In genomic region chr3:152980978-152981974, GRCm38 (mm10) we compare ENCODE assay signal across 7 mouse cellular contexts. TPM values are rescaled to one million over a fixed set of nuclear protein-coding genes. Genes with fewer than 3 reads are reported as not detected.
DNase-seq lines count a peak whose midpoint lies in the region; ATAC-seq lines count a peak whose summit lies in the region.

No protein-coding gene starts in this region.

- H3K9me3 ChIP-seq in embryonic facial prominence, embryonic 10.5 days: no peaks in the 10 kb centered on the region
- H3K9me3 ChIP-seq in limb, embryonic 13.5 days: no peaks in the 10 kb centered on the region
- no peaks in the 10 kb centered on the region for H3K9me3 ChIP-seq in neural tube, embryonic 12.5 days

- ATAC-seq in CD4-positive, CD25-positive, alpha-beta regulatory T cell, adult 4 months: peak; percentile 54
- ATAC-seq in inflammation-experienced regulatory T-cells, adult 6 months: peak; percentile 21
- peak; percentile 55 for ATAC-seq in limb, embryonic 13.5 days (ENCODE audit: low FRiP score, low read depth)
- ATAC-seq in neural tube, embryonic 12.5 days (ENCODE audit: low FRiP score, low read depth): peak; percentile 77

- H3K4me3 ChIP-seq in embryonic facial prominence, embryonic 10.5 days: peak overlapping the region; percentile 69
- H3K4me3 ChIP-seq in limb, embryonic 13.5 days: peak overlapping the region; percentile 49
- H3K4me3 ChIP-seq in neural tube, embryonic 12.5 days: peak overlapping the region; percentile 52

- peak overlapping the region; percentile 94 for H3K4me2 ChIP-seq in limb, embryonic 13.5 days (replicated peaks)
- H3K4me2 ChIP-seq in neural tube, embryonic 12.5 days (replicated peaks): peak overlapping the region; percentile 92

- H3K27ac ChIP-seq in embryonic facial prominence, embryonic 10.5 days (replicated peaks): peak overlapping the region; percentile 66
- H3K27ac ChIP-seq in limb, embryonic 13.5 days: no peak overlapping the region
- H3K27ac ChIP-seq in neural tube, embryonic 12.5 days: peak overlapping the region; percentile 34; the same call in 1 of the 2 replicates

- no peaks in the 10 kb centered on the region for H3K36me3 ChIP-seq in embryonic facial prominence, embryonic 10.5 days (replicated peaks)
- no peaks in the 10 kb centered on the region for H3K36me3 ChIP-seq in limb, embryonic 13.5 days
- no peaks in the 10 kb centered on the region for H3K36me3 ChIP-seq in neural tube, embryonic 12.5 days

- peaks cover 57% of the 10 kb centered on the region for H3K27me3 ChIP-seq in embryonic facial prominence, embryonic 10.5 days (replicated peaks; ENCODE audit: low read depth, poor library complexity, severe bottlenecking)
- H3K27me3 ChIP-seq in limb, embryonic 13.5 days: peaks cover 57% of the 10 kb centered on the region
- peaks cover 15% of the 10 kb centered on the region for H3K27me3 ChIP-seq in neural tube, embryonic 12.5 days (replicated peaks)

- WGBS in embryonic facial prominence, embryonic 10.5 days: under 1% methylated on average over 47 of the region's 47 CpGs
- under 1% methylated on average over 47 of the region's 47 CpGs for WGBS in limb, embryonic 13.5 days
- under 1% methylated on average over 47 of the region's 47 CpGs for WGBS in neural tube, embryonic 12.5 days

- peaks cover 20% of the 10 kb centered on the region for H3K4me1 ChIP-seq in embryonic facial prominence, embryonic 10.5 days
- H3K4me1 ChIP-seq in limb, embryonic 13.5 days: peaks cover 20% of the 10 kb centered on the region
- peaks cover 19% of the 10 kb centered on the region for H3K4me1 ChIP-seq in neural tube, embryonic 12.5 days

- peak overlapping the region; percentile 62 for H3K9ac ChIP-seq in limb, embryonic 13.5 days
- H3K9ac ChIP-seq in neural tube, embryonic 12.5 days: peak overlapping the region; percentile 61

- DNase-seq in ES-CJ7 (ENCODE audit: low read depth, low spot score): peak; percentile 26
- DNase-seq in embryonic facial prominence, embryonic 10.5 days (ENCODE audit: low spot score): peak; percentile 64
- no peak for DNase-seq in urinary bladder, adult 2 months (ENCODE audit: low spot score)

RNA-seq across cellular contexts. Expression of gene St6galnac5, which starts 0.8 kb away (rescaled TPM):
- not detected for polyA plus RNA-seq in CD4-positive, CD25-positive, alpha-beta regulatory T cell, adult 4 months (2017; shearing (Covaris generic))
- polyA plus RNA-seq in embryonic facial prominence, embryonic 10.5 days (2016; fragmentation: Nextera tagmentation; extraction: Ambion mirVana): 1.4 and 2.0 TPM in 2 replicates
- under 1 TPM in 1 of 3 experiments, not detected in 2; 0.08 TPM for polyA plus RNA-seq in inflammation-experienced regulatory T-cells, adult 6 months (2017; shearing (Covaris generic))
- polyA plus RNA-seq in limb, embryonic 13.5 days (2015; fragmentation: Nextera tagmentation; extraction: Ambion mirVana): 1.6 and 2.0 TPM in 2 replicates
- 9.9 and 12.8 TPM in 2 replicates for polyA plus RNA-seq in neural tube, embryonic 12.5 days (2016; fragmentation: Nextera tagmentation; extraction: Ambion mirVana)
- 0.07 and 0.11 TPM in 2 replicates for polyA plus RNA-seq in urinary bladder, adult 2 months (2012; rRNA removed)

Comparison
In these comparisons a context has a peak if more than half of its experiments do, and no peak if none do; other contexts are left out.
1. ATAC-seq: peak in every context shown above with its lines; median percentile 77 in neural tube, embryonic 12.5 days; 55 in limb, embryonic 13.5 days; 54 in CD4-positive, CD25-positive, alpha-beta regulatory T cell, adult 4 months; 21 in inflammation-experienced regulatory T-cells, adult 6 months.